Mouse (Mus musculus): Measurements from ENCODE around the gene Psme2. TPM values are rescaled to one million over a fixed set of nuclear protein-coding genes. Genes with fewer than 3 reads are reported as not detected.

The Psme2 gene
- 36.7 and 49.5 TPM in 2 replicates for polyA plus RNA-seq (2012)

DNA sequence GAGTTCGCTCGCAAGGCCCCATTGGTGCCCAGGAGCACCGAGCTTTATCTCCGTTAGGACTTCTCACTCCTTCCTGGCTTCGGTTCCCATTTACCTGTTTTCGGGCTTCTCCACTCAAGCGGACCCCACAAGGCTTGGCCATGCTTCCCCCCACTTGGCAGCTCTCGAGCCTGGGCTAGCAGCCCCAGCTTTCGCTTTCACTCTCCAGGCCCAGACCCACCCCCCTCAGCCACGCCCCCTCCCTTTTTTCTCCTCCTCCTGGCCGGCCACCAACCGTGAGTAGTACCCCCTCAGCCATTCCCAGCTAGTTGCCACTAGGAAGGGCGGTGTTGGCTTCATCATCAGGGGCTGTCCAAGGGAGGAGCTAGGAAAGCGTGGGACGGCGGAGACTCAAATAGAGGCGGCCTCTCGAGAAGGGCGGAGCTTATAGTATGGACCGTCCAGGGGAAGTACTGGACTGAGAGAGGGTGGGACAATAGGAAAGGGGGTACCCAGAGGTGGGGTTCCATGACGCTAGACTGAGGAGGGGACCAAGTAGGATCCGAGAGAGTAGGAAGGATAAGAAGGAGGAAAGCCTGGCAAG is at the start of gene Psme2:
Psme2 (minus strand) TSS at position 366 of the 583 bp plus-strand sequence.
- TF ChIP-seq GATA1 (IDR thresholded peaks at IDR 0.05; ENCODE audit: low read length), result no peak

- no peak for TF ChIP-seq GATA1 (IDR thresholded peaks at IDR 0.05; ENCODE audit: low read length)
These were observed 46.9 kb upstream of the Psme2 start, which contains the start of gene Gm49378 for GRCm38 (mm10) chr14:55637795-55638194. Gene Gm49378 (minus strand): TSS chr14:55637895.

GRCm38 (mm10) chr14:55635523-55636007 is 44.7 kb upstream of the Psme2 start, which contains the start of gene Ipo4:
Gene Ipo4 (minus strand): TSS chr14:55635957.
- no peak for TF ChIP-seq GATA1 (IDR thresholded peaks at IDR 0.05; ENCODE audit: low read length)

- no peak for TF ChIP-seq GATA1 (IDR thresholded peaks at IDR 0.05; ENCODE audit: low read length)
These were observed 44.1 kb upstream of the Psme2 start for GRCm38 (mm10) chr14:55634874-55635522.

DNA sequence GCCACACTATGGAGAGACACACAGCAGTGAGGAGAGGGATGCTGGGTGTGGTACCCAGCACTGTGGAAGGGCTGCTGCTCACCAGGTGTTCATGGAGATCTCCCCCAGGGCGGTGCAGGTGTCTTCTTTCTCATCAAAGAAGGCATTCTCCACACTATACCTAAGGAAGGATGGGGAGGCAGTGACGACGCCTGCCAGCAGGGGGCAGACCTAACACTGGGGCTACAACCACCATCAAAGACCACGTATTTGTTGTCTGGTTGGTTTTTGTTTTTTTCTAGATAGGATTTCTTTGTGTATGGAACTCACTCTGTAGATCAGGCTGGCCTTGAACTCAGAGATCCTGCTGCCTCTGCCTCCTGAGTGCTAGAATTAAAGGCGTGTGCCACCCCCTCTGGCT is 38.4 kb upstream of the Psme2 start:
- no peak for TF ChIP-seq GATA1 (IDR thresholded peaks at IDR 0.05; ENCODE audit: low read length)

GRCm38 (mm10) chr14:55628077-55628827 is 37.3 kb upstream of the Psme2 start:
- no peak for TF ChIP-seq GATA1 (IDR thresholded peaks at IDR 0.05; ENCODE audit: low read length)

DNA sequence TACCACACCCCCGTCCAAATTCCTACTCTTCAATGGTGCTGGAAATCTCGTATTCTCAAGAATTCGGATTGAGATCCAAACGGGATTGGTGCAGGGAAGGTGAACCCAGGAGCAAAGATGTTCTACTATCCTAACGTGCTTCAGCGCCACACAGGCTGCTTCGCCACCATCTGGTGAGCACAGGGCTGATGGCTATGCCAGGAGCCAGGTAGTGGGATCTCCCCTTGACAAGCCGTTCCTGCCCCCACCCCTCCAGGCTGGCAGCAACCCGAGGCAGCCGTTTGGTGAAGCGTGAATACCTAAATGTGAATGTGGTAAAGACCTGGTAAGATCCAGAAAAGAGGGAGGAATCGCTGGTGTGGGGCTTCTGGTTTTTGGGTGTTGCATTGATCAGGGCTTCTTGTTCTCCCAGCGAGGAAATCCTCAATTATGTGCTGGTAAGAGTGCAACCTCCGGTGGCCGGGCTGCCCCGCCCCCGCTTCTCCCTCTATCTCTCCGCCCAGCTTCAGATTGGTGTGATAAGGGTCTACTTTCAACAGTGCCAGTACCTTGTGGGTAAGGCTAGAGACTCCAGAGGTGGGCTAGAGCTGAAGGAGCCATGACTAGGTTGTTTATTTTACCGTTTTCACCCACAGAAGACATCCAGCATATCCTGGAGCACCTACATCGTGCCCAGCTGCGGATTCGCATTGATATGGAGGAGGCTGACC is 27.7 kb upstream of the Psme2 start:
- peak; percentile 60 for TF ChIP-seq GATA1 (IDR thresholded peaks at IDR 0.05; ENCODE audit: low read length)

DNA sequence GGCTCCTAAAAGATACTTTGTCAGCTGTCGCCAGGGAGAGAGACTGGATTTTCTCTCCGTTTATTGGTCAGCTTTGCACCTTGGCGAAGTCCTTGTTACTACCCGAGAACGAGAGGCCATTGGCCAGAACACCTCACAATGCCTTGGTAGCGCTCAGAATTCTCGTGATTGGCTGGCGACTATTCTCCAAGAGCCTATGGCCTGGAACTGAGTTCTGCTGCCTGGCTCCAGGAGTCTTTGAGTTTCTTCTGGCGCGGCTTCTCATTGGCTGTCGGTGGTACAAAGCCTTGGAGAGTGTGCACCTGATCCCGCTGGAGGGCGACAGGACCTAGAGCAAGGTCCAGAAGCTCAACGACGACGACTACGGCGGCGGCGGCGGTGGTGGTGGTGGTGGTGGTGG is 26.9 kb upstream of the Psme2 start, which contains the start of gene Rec8:
Rec8 (plus strand) TSS at position 216 of the 400 bp plus-strand sequence.
- TF ChIP-seq GATA1 (IDR thresholded peaks at IDR 0.05; ENCODE audit: low read length), result no peak

DNA sequence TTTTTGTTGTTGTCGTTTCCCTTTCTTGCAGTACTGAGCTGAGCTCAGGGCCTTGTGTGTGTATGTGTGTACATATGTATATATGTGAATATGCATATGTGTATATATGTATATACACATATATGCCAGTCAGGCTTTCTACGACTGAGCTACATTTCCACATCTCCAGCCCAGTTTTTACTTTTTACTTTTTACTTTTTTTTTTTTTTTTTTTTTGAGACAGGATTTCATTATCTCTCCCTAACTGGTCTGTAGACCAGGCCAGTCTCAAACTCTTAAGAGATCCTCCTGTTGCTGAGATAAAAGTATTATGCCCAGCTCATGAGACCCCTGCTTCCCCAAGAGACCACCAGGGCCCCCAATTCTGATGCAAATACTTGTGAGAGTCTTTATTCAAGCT is 25.9 kb upstream of the Psme2 start:
- no peak for TF ChIP-seq GATA1 (IDR thresholded peaks at IDR 0.05; ENCODE audit: low read length)

GRCm38 (mm10) chr14:55615876-55616275 is 25.0 kb upstream of the Psme2 start:
- TF ChIP-seq GATA1 (IDR thresholded peaks at IDR 0.05; ENCODE audit: low read length), result no peak

- no peak for TF ChIP-seq GATA1 (IDR thresholded peaks at IDR 0.05; ENCODE audit: low read length)
These were observed 23.8 kb upstream of the Psme2 start for GRCm38 (mm10) chr14:55614565-55615178.

GRCm38 (mm10) chr14:55613346-55613745 is 22.4 kb upstream of the Psme2 start:
- TF ChIP-seq GATA1 (IDR thresholded peaks at IDR 0.05; ENCODE audit: low read length), result no peak

GRCm38 (mm10) chr14:55608339-55608738 is 17.4 kb upstream of the Psme2 start:
- TF ChIP-seq GATA1 (IDR thresholded peaks at IDR 0.05; ENCODE audit: low read length), result no peak

- TF ChIP-seq GATA1 (IDR thresholded peaks at IDR 0.05; ENCODE audit: low read length), result no peak
These were observed 15.0 kb upstream of the Psme2 start for GRCm38 (mm10) chr14:55605743-55606459.
